Mouse (Mus musculus) gastrocnemius, postnatal 36 days (tissue): ENCODE data around the gene Efemp2. TPM values are rescaled to one million over a fixed set of nuclear protein-coding genes. Genes with fewer than 3 reads are reported as not detected.
A peak's percentile ranks its signal among the peaks of the same experiment; 100 is the strongest.
"Not testable (repeated sequence)": the region's sequence is repeated elsewhere in the genome, so short reads cannot be mapped to it uniquely, and the experiment has no call there.

Experiments
- DNase-seq, 2 experiments: peaks; one replicate each; pipeline ENCODE4 v3.0.0; 2022
- intact Hi-C: fragments of 180-260 bp; cut with DNase I; formaldehyde crosslinking; loops from one replicate; pipeline ENCODE4 v1.15.1; 2025
- total RNA-seq, 2 experiments: library from RNA; stranded (reverse); gene quantifications; 2 replicates each; pipeline ENCODE4 v1.2.3; 2021

Efemp2 gene
- total RNA-seq, 2 experiments from 2014 or later = 5.3 to 6.3 TPM

DNA sequence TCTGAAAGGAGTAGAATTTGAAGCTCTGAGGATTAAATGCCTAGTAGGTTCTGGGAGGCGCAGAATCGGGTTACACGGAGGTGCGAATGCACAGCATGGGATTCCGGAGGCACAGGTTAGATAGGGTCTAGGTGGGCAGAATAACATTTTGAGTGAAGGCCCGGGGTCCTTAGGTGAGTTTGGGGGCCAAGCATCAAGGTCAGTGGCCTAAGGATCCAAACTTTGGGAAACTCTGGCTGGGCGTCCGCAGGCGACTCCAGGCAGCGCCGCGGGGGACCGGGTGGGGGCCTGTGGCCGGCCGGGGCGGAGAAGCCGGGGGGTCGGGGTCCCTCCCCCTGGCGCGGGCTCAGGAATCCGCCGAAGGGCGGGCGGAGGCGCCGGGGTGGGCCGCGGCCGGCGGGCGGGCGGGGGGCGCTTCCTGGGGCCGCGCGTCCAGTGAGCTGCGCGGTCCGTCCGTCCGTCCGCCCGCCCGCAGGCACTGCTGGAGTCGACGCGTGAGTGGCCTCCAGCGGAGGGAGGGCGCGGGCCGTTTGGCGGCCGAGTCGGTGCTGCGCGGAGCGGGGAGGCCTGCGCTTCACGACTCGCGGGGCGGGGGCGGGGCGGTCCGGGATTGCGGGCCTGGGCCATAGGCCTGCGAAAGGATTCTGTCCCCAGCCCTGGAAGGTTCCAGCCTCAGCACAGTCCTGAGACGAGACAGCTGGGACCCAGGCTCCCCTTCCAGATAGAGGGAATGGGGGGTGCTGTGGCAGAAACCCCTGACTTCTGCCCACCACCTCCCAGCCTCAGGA, 721 bp downstream of the Efemp2 start:
- intact Hi-C loops = no loop called here
- DNase-seq = peak in 1 of 2 experiments; percentile 42

DNA sequence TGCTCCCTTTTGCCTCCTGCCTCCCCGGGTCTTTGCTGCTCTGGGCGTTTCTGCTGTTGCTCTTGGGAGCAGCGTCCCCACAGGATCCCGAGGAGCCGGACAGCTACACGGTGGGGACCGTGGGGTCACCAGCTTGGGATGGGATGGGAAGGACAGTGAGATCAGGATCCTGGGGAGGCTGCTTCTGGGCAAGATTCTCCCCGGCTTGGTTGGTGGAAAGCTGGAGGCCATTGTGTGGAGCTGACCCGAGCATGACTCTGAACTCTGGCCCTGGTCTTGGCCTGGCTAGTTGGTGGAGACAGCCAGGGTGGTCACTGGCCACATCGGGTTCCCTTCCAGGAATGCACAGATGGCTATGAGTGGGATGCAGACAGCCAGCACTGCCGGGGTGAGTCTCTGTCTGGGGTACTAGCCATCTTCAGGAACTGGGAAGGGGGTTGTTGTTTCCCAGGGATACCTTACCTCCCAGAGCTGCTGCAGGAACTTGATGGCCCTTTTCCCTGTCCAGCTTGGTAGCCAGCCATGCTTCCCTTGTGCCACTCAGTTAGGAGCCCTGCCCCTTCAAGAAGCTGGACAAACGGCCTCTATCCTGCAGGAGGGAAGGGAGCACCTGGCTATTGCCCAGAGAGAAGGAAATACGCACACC, 1.4 kb downstream of the Efemp2 start:
- DNase-seq = no peak

DNA sequence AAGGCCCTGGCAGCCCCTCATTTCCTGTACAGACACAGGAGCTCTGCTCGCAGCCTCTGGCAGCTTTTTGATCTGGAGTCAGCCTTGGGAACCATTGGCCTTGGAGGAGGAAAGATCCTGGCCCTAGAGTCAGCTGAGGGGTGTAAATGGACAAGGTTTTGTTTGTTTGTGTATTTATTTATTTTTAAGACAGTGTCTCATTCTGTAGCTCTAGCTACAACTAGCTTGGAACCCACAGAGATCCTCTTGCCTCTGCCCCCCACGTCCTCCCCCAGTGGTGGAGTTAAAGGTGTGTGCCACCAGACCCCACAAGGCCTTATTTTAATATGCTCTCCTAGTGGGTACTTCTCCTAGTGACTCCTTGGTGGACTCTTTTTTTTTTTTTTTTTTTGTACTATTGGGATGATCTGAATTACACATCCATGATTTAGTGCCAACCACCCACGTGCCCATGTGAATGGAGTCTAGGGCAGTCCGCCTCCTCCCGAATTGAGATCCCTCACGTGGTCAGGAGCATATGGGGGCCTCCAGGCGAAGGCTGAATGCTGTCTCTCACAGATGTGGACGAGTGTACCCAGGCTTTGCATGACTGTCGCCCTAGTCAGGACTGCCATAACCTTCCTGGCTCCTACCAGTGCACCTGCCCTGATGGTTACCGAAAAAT, 3.4 kb downstream of the Efemp2 start:
- intact Hi-C loops = no loop called here
- DNase-seq = no peak

More for the DNA sequence above, 1.4 kb downstream of the Efemp2 start:
- intact Hi-C loops = no loop called here

DNA sequence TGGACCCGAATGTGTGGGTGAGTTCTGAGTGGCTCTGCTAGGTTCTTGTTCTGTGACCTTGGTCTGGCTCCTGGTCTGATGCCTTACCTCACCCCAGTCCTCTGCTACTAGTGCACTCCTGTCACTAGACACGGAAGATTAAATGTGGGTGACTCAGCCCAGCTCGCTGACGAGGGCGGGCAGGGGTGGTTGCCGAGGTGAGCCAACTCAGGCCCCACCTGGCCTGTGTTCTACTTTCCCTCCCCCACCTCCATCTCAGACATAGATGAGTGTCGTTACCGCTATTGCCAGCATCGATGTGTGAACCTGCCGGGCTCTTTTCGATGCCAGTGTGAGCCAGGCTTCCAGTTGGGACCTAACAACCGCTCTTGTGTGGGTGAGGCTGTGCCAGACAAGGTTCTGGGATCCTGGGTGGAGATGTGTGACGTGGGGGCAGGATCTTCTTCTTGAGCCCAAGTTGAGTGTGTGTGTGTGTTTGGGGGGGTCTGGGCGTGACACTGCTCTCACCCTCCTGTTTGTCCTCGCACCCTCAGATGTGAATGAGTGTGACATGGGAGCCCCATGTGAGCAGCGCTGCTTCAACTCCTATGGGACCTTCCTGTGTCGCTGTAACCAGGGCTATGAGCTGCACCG, 4.0 kb downstream of the Efemp2 start:
- DNase-seq = no peak
- intact Hi-C loops = no loop called here

DNA sequence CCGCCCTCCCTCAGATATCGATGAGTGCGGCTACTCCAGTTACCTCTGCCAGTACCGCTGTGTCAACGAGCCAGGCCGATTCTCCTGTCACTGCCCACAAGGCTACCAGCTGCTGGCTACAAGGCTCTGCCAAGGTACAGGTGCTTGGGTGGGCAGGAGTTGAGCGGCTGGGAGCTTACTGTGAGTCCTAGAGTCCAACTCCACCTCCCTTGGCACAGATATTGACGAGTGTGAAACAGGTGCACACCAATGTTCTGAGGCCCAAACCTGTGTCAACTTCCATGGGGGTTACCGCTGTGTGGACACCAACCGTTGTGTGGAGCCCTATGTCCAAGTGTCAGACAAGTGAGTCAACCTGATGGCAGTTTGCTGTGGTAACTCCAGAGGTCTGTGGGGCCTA, 6.3 kb downstream of the Efemp2 start:
- intact Hi-C loops = no loop called here
- DNase-seq = no peak

DNA sequence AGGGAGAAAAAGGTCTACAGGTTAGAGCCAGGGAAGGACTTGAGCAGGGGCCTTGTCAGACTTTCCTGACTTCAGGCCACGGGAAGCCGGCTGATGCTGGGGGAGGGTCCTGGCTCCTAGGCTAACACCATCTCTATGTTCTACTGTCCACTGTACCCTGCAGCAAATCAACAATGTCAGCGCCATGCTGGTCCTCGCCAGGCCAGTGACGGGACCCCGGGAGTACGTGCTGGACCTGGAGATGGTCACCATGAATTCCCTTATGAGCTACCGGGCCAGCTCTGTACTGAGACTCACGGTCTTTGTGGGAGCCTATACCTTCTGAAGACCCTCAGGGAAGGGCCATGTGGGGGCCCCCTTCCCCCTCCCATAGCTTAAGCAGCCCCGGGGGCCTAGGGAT, 7.6 kb downstream of the Efemp2 start:
- intact Hi-C loops = no loop called here
- DNase-seq = no peak

GRCm38 (mm10) chr19:5483386-5484359, 9.9 kb downstream of the Efemp2 start:
- intact Hi-C loops = no loop called here
- no peak for DNase-seq

DNA sequence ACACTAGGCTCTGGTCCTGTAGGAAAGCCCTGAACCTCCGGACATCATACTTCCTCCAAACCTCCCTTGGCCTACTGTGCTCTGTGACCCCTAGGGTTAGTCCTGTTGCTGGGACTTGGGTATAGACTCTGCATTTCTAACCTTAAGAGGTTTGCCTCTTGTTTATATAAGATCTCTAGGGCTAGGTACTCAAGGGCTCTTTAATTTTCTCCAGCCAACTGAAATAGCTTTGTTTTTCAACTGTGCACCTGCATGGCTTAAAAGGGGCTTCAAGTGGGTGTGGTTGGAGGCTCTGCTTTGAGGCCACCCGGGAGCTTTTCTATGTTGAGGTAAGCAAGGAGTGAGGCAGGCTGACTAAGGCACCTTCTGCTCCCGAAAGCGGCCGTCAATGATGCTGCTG, 10.7 kb downstream of the Efemp2 start:
- DNase-seq = no peak
- intact Hi-C loops = no loop called here

DNA sequence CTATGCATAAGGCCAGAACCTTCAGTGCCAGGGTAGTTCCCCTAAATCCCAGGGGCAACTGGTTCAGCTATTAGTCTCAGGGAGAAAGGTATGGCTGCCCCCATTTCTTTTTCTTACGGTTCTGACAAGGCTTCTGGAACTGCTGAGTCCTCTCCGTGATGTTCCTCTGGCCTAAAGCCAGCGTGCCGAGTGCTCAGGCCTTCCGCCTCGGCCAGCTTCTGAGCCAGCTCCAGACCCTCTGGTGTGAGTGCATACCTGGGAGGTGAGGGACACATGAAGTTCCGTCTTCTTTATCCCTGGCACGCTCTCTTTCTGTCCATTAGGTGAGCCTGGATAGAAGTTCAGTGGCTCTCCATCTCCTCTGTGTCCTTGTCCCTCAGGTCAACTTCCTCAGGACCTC, 11.6 kb downstream of the Efemp2 start:
- DNase-seq = no peak
- intact Hi-C loops = loop anchor here (5.0 kb wide), 1 partner anchor 53 kb away; no protein-coding TSS in a partner anchor

GRCm38 (mm10) chr19:5485821-5486220, 12.1 kb downstream of the Efemp2 start:
- intact Hi-C loops = loop anchor here (5.0 kb wide), 1 partner anchor 54 kb away; no protein-coding TSS in a partner anchor

GRCm38 (mm10) chr19:5486286-5486685, 12.5 kb downstream of the Efemp2 start:
- peak in 1 of 2 experiments; percentile 5 for DNase-seq
- intact Hi-C loops = loop anchor here (5.0 kb wide), 1 partner anchor 54 kb away; no protein-coding TSS in a partner anchor

More at GRCm38 (mm10) chr19:5485821-5486220, 12.1 kb downstream of the Efemp2 start:
- peak in 1 of 2 experiments; percentile 2 for DNase-seq

GRCm38 (mm10) chr19:5486771-5487170, 13.0 kb downstream of the Efemp2 start:
- intact Hi-C loops = loop anchor here (5.0 kb wide), 1 partner anchor 54 kb away; no protein-coding TSS in a partner anchor
- no peak for DNase-seq

GRCm38 (mm10) chr19:5487768-5488550, 14.2 kb downstream of the Efemp2 start, which contains the start of gene Mus81:
Gene Mus81 (minus strand): TSS chr19:5488402.
- intact Hi-C loops = loop anchor here (5.0 kb wide), 1 partner anchor 56 kb away; no protein-coding TSS in a partner anchor

GRCm38 (mm10) chr19:5488878-5489571, 15.3 kb downstream of the Efemp2 start:
- intact Hi-C loops = loop anchor here (5.0 kb wide), 1 partner anchor 57 kb away; no protein-coding TSS in a partner anchor
- peak; percentile 94 to 98 for DNase-seq

More at GRCm38 (mm10) chr19:5487768-5488550, 14.2 kb downstream of the Efemp2 start, which contains the start of gene Mus81:
- DNase-seq = peak; percentile 96

DNA sequence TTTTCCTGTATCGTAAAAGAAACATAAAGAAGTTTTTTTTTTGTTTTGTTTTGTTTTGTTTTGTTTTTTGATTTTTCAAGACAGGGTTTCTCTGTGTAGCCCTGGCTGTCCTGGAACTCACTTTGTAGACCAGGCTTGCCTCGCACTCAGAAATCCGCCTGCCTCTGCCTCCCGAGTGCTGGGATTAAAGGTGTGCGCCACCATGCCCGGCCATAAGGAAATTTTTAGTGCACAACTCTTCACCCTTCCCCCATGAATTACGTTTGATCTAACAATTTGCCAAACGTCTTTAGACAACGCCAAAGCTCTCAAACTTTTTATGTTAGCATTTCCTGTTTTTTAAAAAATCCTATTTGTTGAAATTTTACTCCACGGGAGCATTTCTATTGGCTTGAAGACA, 16.0 kb downstream of the Efemp2 start:
- DNase-seq = not testable (repeated sequence)
- intact Hi-C loops = loop anchor here (5.0 kb wide), 1 partner anchor 57 kb away; no protein-coding TSS in a partner anchor

- intact Hi-C loops = no loop called here
- peak; percentile 89 to 91 for DNase-seq
Measured at GRCm38 (mm10) chr19:5490313-5490897, 16.7 kb downstream of the Efemp2 start, which contains the start of gene Cfl1. Gene Cfl1 (plus strand): TSS chr19:5490455.
